Mouse (Mus musculus): ENCODE data around the gene Lrrc8b. TPM values are rescaled to one million over a fixed set of nuclear protein-coding genes. Genes with fewer than 3 reads are reported as not detected.
A peak's percentile ranks its signal among the peaks of the same experiment; 100 is the strongest.

The Lrrc8b gene
- polyA plus RNA-seq, 1 experiment from 2014 or later = 11.8 TPM

DNA sequence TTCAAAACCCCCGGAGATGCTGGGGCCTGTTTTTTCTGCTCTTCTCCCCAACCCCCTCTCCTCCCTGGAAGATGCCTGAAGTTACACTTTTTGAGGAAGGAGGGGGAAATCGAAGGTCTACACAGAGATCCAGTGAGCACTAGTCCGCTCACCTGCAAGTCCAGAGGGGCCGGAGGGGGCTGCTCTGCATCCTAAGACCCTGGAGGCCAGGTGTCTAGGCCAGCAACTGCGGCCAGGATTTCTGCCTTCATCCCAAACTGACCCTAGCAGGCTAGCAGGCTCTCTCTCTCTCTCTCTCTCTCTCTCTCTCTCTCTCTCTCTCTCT, 104.4 kb downstream of the Lrrc8b start:
- Histone ChIP-seq H3K4me3 (ENCODE audit: low read depth, low read length) (peak overlapping the region; percentile 69), H3K4me1 (replicated peaks; ENCODE audit: control insufficient read depth, insufficient read depth, low read length) (peaks cover 2% of the 10 kb centered on the region; the same call in 1 of the 2 replicates), H3K27ac (ENCODE audit: low read depth, low read length) (no peak overlapping the region), H3K9ac (ENCODE audit: low read length) (peak overlapping the region; percentile 85), H3K27me3 (ENCODE audit: control insufficient read depth, insufficient read depth, low read length) (0 out of 2 replicates have a peak, but pooled peaks cover 2% of the 10 kb centered on the region), H3K36me3 (ENCODE audit: control insufficient read depth, insufficient read depth, low read length) (no peaks in the 10 kb centered on the region; the same call in 1 of the 2 replicates), H3K9me3 (ENCODE audit: control insufficient read depth, low read length) (no peaks in the 10 kb centered on the region), H3K4me2 (ENCODE audit: low read depth, low read length, severe bottlenecking) (peak overlapping the region; percentile 94)
- WGBS = 3% methylated on average over 5 of the region's 5 CpGs
- no peak for DNase-seq (ENCODE audit: low spot score)
- 0 out of 2 replicates have a peak, but pooled peaks have one; percentile 4 for ATAC-seq (replicated peaks; ENCODE audit: low FRiP score)

DNA sequence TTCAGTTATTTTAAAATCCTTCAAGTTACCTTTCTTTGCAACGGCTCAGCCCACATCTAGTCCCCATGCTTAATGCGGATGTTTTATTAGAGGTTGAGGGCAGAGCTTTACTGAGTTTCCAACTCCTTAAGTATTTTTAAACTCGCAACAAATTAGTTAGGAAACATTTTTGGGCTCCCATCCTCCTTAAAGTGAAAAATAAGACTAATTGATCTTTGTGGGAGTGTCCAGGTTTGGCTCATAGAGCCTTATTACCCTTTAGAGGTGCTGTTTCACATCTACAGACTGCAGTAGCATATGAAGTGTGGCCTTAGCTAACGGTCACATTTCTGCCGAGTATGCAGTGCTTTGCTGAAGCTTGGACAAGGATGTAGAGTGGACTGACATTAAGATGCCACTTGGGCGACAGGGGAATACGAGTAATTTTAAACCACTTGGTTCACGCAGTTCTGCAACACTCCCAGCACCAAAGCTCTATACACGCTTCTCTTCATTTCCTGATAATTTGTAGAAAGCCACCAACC, 104.9 kb downstream of the Lrrc8b start:
- Histone ChIP-seq H3K9ac (ENCODE audit: low read length) (peak overlapping the region; percentile 85; the same call in 1 of the 2 replicates), H3K4me1 (replicated peaks; ENCODE audit: control insufficient read depth, insufficient read depth, low read length) (peaks cover 2% of the 10 kb centered on the region; the same call in 1 of the 2 replicates), H3K36me3 (ENCODE audit: control insufficient read depth, insufficient read depth, low read length) (no peaks in the 10 kb centered on the region; the same call in 1 of the 2 replicates), H3K4me2 (ENCODE audit: low read depth, low read length, severe bottlenecking) (peak overlapping the region; percentile 94), H3K9me3 (ENCODE audit: control insufficient read depth, low read length) (no peaks in the 10 kb centered on the region), H3K4me3 (ENCODE audit: low read depth, low read length) (peak overlapping the region; percentile 69), H3K27me3 (ENCODE audit: control insufficient read depth, insufficient read depth, low read length) (0 out of 2 replicates have a peak, but pooled peaks cover 2% of the 10 kb centered on the region), H3K27ac (ENCODE audit: low read depth, low read length) (no peak overlapping the region)
- WGBS = 52% methylated on average over 9 of the region's 9 CpGs
- DNase-seq (ENCODE audit: low spot score) (no peak), ATAC-seq (replicated peaks; ENCODE audit: low FRiP score) (no peak)

DNA sequence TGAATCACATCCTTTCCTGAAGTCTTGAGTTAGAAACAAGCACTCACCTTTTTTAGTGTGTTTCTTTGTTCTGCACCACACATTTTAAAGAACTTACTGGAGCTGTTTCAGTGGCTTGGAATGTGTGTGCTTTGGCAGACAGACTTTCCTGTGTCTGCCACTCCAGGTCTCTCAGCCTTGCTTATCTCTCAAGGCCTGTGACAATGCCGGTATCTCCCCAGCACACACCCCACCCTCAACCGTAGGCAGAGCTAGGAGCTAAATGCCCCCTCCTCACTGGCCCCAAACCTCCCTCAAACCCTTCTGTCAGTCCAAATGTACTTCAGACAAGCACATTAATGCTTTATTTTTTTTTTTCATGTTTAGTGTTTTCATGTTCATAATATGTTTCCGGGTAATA, 107.9 kb downstream of the Lrrc8b start:
- WGBS = 86% methylated on average over 3 of the region's 3 CpGs
- H3K36me3 ChIP-seq (ENCODE audit: control insufficient read depth, insufficient read depth, low read length) = no peaks in the 10 kb centered on the region; the same call in 1 of the 2 replicates
- 0 out of 2 replicates have a peak, but pooled peaks cover 2% of the 10 kb centered on the region for H3K4me1 ChIP-seq (replicated peaks; ENCODE audit: control insufficient read depth, insufficient read depth, low read length)
- no peak overlapping the region for H3K27ac ChIP-seq (ENCODE audit: low read depth, low read length)
- H3K4me3 ChIP-seq (ENCODE audit: low read depth, low read length) = no peak overlapping the region
- ATAC-seq (replicated peaks; ENCODE audit: low FRiP score) (no peak), DNase-seq (ENCODE audit: low spot score) (no peak)
- no peaks in the 10 kb centered on the region for H3K9me3 ChIP-seq (ENCODE audit: control insufficient read depth, low read length)
- no peak overlapping the region for H3K4me2 ChIP-seq (ENCODE audit: low read depth, low read length, severe bottlenecking)
- no peaks in the 10 kb centered on the region for H3K27me3 ChIP-seq (ENCODE audit: control insufficient read depth, insufficient read depth, low read length)
- H3K9ac ChIP-seq (ENCODE audit: low read length) = no peak overlapping the region

DNA sequence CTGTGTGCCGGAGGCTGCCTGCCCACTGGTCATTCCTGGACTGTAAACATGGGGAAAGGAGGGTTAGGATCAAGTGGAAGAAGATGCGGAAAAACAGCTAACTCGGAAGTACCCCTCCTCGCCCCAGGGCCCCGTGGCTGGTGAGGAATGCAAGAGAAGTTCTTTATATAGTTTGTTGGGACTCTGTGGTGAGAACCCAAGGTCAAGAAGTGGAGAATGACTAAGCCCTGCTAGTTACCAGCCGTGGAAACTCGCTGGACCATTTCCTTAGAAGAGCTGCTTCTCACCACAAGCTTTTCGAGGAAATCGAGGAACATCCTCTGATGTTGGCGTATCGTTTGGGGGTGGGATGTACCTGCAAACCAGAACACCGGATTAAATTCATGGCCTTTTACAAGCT, 109.4 kb downstream of the Lrrc8b start:
- ATAC-seq (replicated peaks; ENCODE audit: low FRiP score) = no peak
- Histone ChIP-seq H3K9ac (ENCODE audit: low read length) (no peak overlapping the region), H3K27me3 (ENCODE audit: control insufficient read depth, insufficient read depth, low read length) (no peaks in the 10 kb centered on the region), H3K4me3 (ENCODE audit: low read depth, low read length) (no peak overlapping the region), H3K4me1 (replicated peaks; ENCODE audit: control insufficient read depth, insufficient read depth, low read length) (0 out of 2 replicates have a peak, but pooled peaks cover 2% of the 10 kb centered on the region), H3K36me3 (ENCODE audit: control insufficient read depth, insufficient read depth, low read length) (no peaks in the 10 kb centered on the region; the same call in 1 of the 2 replicates), H3K9me3 (ENCODE audit: control insufficient read depth, low read length) (no peaks in the 10 kb centered on the region), H3K27ac (ENCODE audit: low read depth, low read length) (no peak overlapping the region), H3K4me2 (ENCODE audit: low read depth, low read length, severe bottlenecking) (no peak overlapping the region)
- 93% methylated on average over 12 of the region's 12 CpGs for WGBS
- DNase-seq (ENCODE audit: low spot score) = no peak

DNA sequence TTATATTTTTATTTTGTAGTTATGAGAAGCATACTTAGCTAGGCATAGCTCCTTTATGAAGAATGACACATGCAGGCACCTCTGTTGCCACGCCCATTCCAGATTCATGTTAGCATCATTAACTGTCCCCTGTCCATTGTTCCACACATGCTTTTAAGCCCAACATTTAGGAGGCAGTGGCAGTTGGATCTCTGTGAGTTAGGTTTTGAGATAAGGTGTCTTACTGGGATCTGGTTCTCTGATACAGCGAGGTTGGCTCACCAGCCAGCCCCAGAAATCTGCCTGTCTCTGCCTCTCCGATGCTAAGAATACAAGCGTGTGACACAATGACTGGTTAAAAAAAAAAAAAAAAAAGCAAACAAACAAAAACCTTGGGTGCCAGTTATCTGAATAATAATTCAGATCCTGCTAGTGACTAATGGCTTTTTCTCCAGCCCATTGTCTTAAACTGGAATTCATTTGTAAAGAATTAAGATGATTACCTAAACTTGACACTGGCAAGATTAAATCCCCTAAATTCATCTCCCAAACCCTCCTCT, 110.6 kb downstream of the Lrrc8b start:
- 91% methylated on average over 4 of the region's 4 CpGs for WGBS
- Histone ChIP-seq H3K4me3 (ENCODE audit: low read depth, low read length) (no peak overlapping the region), H3K27ac (ENCODE audit: low read depth, low read length) (no peak overlapping the region), H3K9me3 (ENCODE audit: control insufficient read depth, low read length) (no peaks in the 10 kb centered on the region), H3K27me3 (ENCODE audit: control insufficient read depth, insufficient read depth, low read length) (no peaks in the 10 kb centered on the region), H3K9ac (ENCODE audit: low read length) (no peak overlapping the region), H3K4me1 (replicated peaks; ENCODE audit: control insufficient read depth, insufficient read depth, low read length) (no peaks in the 10 kb centered on the region), H3K4me2 (ENCODE audit: low read depth, low read length, severe bottlenecking) (no peak overlapping the region), H3K36me3 (ENCODE audit: control insufficient read depth, insufficient read depth, low read length) (no peaks in the 10 kb centered on the region; the same call in 1 of the 2 replicates)
- ATAC-seq (replicated peaks; ENCODE audit: low FRiP score) = no peak
- no peak for DNase-seq (ENCODE audit: low spot score)

DNA sequence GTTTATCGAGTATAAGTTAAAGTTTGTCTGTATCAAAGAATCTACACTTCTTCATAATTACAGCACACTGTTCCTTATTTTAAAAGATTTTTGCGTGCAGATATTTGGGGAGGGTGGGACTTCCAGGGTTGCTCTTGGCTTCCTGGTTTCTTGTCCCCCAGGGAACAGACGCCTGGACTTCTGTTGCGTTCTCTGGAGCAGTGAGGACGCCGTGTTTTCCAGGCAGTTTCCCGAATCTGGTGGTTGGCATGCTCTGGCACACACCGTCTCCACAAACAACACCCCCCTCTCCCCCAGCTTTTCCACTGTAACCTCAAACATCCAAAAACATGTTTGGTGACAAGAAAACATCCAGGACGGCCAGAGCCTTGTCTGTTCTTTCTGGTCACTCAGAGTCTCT, 111.2 kb downstream of the Lrrc8b start:
- Histone ChIP-seq H3K4me1 (replicated peaks; ENCODE audit: control insufficient read depth, insufficient read depth, low read length) (no peaks in the 10 kb centered on the region), H3K4me3 (ENCODE audit: low read depth, low read length) (no peak overlapping the region), H3K27ac (ENCODE audit: low read depth, low read length) (no peak overlapping the region), H3K27me3 (ENCODE audit: control insufficient read depth, insufficient read depth, low read length) (no peaks in the 10 kb centered on the region), H3K9ac (ENCODE audit: low read length) (no peak overlapping the region), H3K4me2 (ENCODE audit: low read depth, low read length, severe bottlenecking) (no peak overlapping the region), H3K9me3 (ENCODE audit: control insufficient read depth, low read length) (no peaks in the 10 kb centered on the region), H3K36me3 (ENCODE audit: control insufficient read depth, insufficient read depth, low read length) (no peaks in the 10 kb centered on the region; the same call in 1 of the 2 replicates)
- ATAC-seq (replicated peaks; ENCODE audit: low FRiP score) = no peak
- DNase-seq (ENCODE audit: low spot score) = no peak
- WGBS = 93% methylated on average over 9 of the region's 9 CpGs

DNA sequence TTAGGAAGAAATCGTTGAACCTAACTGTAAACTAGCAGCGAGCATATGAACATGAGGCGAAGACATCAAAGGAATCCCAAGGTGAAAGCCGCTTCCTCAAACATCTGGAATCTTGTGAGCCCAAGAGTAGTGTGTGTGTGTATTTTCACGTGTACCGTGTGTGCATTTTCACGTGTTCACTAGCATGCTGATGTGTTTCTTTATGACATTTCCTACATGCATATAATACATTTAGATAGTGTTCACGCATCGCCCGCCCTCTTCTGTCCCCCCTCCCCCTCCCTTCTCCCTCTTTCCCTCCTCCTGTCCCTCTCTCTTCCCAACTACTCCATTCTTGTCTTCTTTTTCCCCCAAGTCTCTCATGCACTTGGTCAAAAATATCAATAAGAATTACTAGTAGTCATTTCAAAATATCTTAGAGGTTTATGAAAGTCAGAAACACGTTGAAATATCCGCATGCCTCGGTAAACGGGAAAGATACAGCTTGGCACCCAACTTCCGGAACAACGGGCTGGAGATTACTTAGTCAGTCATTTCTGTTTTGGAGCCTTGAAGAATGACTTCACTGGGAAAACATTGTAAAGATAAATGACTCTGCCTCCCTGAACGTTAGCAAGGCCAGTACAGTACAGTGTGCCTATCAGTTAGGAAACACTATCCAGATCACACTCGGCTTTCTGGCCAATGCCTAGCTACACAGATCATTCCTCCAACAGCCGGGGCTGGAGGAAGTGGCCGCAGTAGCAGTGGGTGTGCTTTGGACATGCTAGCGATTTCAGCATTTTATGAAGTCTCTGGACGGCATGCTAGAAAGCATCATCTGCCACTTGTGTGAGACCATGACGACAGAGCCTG, 112.1 kb downstream of the Lrrc8b start:
- no peak for ATAC-seq (replicated peaks; ENCODE audit: low FRiP score)
- Histone ChIP-seq H3K4me2 (ENCODE audit: low read depth, low read length, severe bottlenecking) (no peak overlapping the region), H3K9ac (ENCODE audit: low read length) (no peak overlapping the region), H3K36me3 (ENCODE audit: control insufficient read depth, insufficient read depth, low read length) (no peaks in the 10 kb centered on the region; the same call in 1 of the 2 replicates), H3K4me1 (replicated peaks; ENCODE audit: control insufficient read depth, insufficient read depth, low read length) (no peaks in the 10 kb centered on the region), H3K4me3 (ENCODE audit: low read depth, low read length) (no peak overlapping the region), H3K27me3 (ENCODE audit: control insufficient read depth, insufficient read depth, low read length) (no peaks in the 10 kb centered on the region), H3K9me3 (ENCODE audit: control insufficient read depth, low read length) (no peaks in the 10 kb centered on the region), H3K27ac (ENCODE audit: low read depth, low read length) (no peak overlapping the region)
- no peak for DNase-seq (ENCODE audit: low spot score)
- WGBS = 93% methylated on average over 23 of the region's 23 CpGs

DNA sequence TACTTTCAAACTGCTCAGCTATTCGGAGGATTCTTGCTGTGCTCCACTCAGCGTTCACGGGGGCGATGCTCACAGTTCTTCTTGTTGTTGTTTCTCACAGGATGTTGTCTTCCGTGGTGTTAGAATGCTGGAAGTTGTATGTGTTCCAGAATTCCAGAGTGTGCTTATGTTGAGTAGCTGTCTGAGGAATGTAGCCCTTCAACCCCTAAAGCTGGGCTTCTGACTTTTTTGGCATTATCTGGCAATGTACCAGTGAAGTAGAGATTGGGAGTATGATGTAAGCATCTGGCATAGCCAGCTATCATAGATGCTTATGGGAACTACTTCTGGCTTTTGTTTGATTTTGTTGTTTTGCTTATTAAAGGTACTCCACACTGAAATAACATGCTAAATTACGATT, 115.0 kb downstream of the Lrrc8b start:
- H3K4me1 ChIP-seq (replicated peaks; ENCODE audit: control insufficient read depth, insufficient read depth, low read length) = no peaks in the 10 kb centered on the region
- H3K27ac ChIP-seq (ENCODE audit: low read depth, low read length) = no peak overlapping the region
- H3K36me3 ChIP-seq (ENCODE audit: control insufficient read depth, insufficient read depth, low read length) = no peaks in the 10 kb centered on the region
- ATAC-seq (replicated peaks; ENCODE audit: low FRiP score) = no peak
- no peak overlapping the region for H3K4me2 ChIP-seq (ENCODE audit: low read depth, low read length, severe bottlenecking)
- H3K9me3 ChIP-seq (ENCODE audit: control insufficient read depth, low read length) = no peaks in the 10 kb centered on the region
- WGBS = 86% methylated on average over 6 of the region's 6 CpGs
- no peaks in the 10 kb centered on the region for H3K27me3 ChIP-seq (ENCODE audit: control insufficient read depth, insufficient read depth, low read length)
- no peak for DNase-seq (ENCODE audit: low spot score)
- no peak overlapping the region for H3K4me3 ChIP-seq (ENCODE audit: low read depth, low read length)
- H3K9ac ChIP-seq (ENCODE audit: low read length) = no peak overlapping the region
